Mouse (Mus musculus) embryo, embryonic 10 days (tissue): ENCODE results near the gene Pus7l.
"Not testable (repeated sequence)": the region's sequence is repeated elsewhere in the genome, so short reads cannot be mapped to it uniquely, and the experiment has no call there.

Source experiments
- DNase-seq: peaks from one replicate; pipeline ENCODE4 v3.0.0-alpha.2; 2015; ENCODE audit warnings: low spot score

Gene Pus7l

GRCm38 (mm10) chr15:94542567-94543408 lies 559 bp downstream of the Pus7l start:
- no peak for DNase-seq

- DNase-seq, result no peak
Measured at GRCm38 (mm10) chr15:94539296-94539695, 4.1 kb downstream of the Pus7l start.

GRCm38 (mm10) chr15:94535521-94535920 lies 7.8 kb downstream of the Pus7l start:
- no peak for DNase-seq

- no peak for DNase-seq
Measured at GRCm38 (mm10) chr15:94532956-94533355, 10.4 kb downstream of the Pus7l start.

GRCm38 (mm10) chr15:94532306-94532705 lies 11.0 kb downstream of the Pus7l start:
- no peak for DNase-seq

- no peak for DNase-seq
Measured at GRCm38 (mm10) chr15:94530519-94530918, 12.8 kb downstream of the Pus7l start.

- DNase-seq, result no peak
Measured at GRCm38 (mm10) chr15:94524956-94525355, 18.4 kb downstream of the Pus7l start.

GRCm38 (mm10) chr15:94523251-94523650 lies 20.1 kb downstream of the Pus7l start:
- DNase-seq, result no peak

GRCm38 (mm10) chr15:94520959-94521358 lies 22.4 kb downstream of the Pus7l start:
- DNase-seq, result no peak

GRCm38 (mm10) chr15:94520205-94520900 lies 23.0 kb downstream of the Pus7l start:
- peak; percentile 81 for DNase-seq

GRCm38 (mm10) chr15:94517913-94518491 lies 25.3 kb downstream of the Pus7l start:
- DNase-seq, result no peak

GRCm38 (mm10) chr15:94503451-94504215 lies 39.7 kb downstream of the Pus7l start:
- DNase-seq, result no peak

- no peak for DNase-seq
Measured at GRCm38 (mm10) chr15:94499260-94499659, 44.1 kb downstream of the Pus7l start.

GRCm38 (mm10) chr15:94495936-94496335 lies 47.4 kb downstream of the Pus7l start:
- DNase-seq, result no peak

- no peak for DNase-seq
Measured at GRCm38 (mm10) chr15:94494445-94494844, 48.9 kb downstream of the Pus7l start.

- no peak for DNase-seq
Measured at GRCm38 (mm10) chr15:94489433-94489832, 53.9 kb downstream of the Pus7l start.

- DNase-seq, result not testable (repeated sequence)
Measured at GRCm38 (mm10) chr15:94488028-94488427, 55.3 kb downstream of the Pus7l start.

GRCm38 (mm10) chr15:94482555-94482954 lies 60.8 kb downstream of the Pus7l start:
- DNase-seq, result no peak

- DNase-seq, result no peak
Measured at GRCm38 (mm10) chr15:94480792-94481191, 62.6 kb downstream of the Pus7l start.

GRCm38 (mm10) chr15:94480248-94480647 lies 63.1 kb downstream of the Pus7l start:
- no peak for DNase-seq

- DNase-seq, result no peak
Measured at GRCm38 (mm10) chr15:94479513-94480136, 63.7 kb downstream of the Pus7l start.

- DNase-seq, result peak; percentile 56
Measured at GRCm38 (mm10) chr15:94478706-94479105, 64.6 kb downstream of the Pus7l start.
